Mouse (Mus musculus): ENCODE results near the gene Tigd3. TPM values are rescaled to one million over a fixed set of nuclear protein-coding genes. Genes with fewer than 3 reads are reported as not detected.

Gene Tigd3
- polyA plus RNA-seq, 1 experiment from 2014 or later, result 5.7 TPM

- no peak within 1 kb of the TSS for H3K27ac ChIP-seq (ENCODE audit: low read depth, low read length)
- DNase-seq (ENCODE audit: low spot score) (peak; percentile 75), ATAC-seq (ENCODE audit: insufficient read depth, low FRiP score, low TSS enrichment) (peak; percentile 50; the same call in 1 of the 2 replicates)
- no peak within 1 kb of the TSS for H3K9ac ChIP-seq (ENCODE audit: low read length)
- H3K27me3 ChIP-seq (ENCODE audit: control insufficient read depth, insufficient read depth, low read length), result no peaks in the 10 kb centered on the region
- peaks cover 12% of the 10 kb centered on the region; the same call in 1 of the 2 replicates for H3K4me1 ChIP-seq (ENCODE audit: control insufficient read depth, insufficient read depth, low read length)
- no peaks in the 10 kb centered on the region for H3K36me3 ChIP-seq (ENCODE audit: control insufficient read depth, insufficient read depth, low read length)
- 56% methylated on average over 15 of the region's 15 CpGs for WGBS
- no peaks in the 10 kb centered on the region for H3K9me3 ChIP-seq (ENCODE audit: control insufficient read depth, low read length)
- no peak within 1 kb of the TSS for H3K4me2 ChIP-seq (ENCODE audit: low read depth)
- no peak within 1 kb of the TSS for H3K4me3 ChIP-seq (ENCODE audit: low read depth, low read length)
Observed at GRCm38 (mm10) chr19:5877618-5878361, 16.2 kb downstream of the Tigd3 start, which contains the start of gene Slc25a45. TSS of gene Slc25a45 (plus strand) at chr19:5877808.

DNA sequence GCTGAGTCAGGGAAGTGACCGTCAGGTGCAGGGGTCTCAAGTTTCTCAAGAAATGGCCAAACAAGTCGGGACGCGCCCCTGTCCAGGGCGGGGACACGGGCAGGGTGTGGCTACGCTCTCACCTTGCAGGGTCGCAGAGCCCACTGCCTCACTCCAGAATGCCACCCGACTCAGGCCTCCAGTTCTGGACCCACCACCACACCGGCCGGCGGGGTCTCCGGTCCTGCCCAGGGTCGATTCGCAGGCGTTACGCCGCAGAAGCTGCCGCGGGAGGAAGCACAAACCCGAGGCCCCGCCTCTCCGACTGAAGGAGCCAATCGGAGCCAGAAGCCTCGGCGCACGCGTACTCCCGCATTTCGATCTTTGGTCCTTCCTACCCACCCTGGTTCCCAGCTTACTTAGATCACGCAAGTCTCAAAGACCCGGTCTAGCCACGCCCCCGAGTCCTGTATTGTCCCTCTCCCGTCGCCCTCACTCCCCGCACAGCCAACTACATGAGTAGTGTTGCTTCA, 18.9 kb downstream of the Tigd3 start, which contains the start of gene Frmd8:
TSS of gene Frmd8 (minus strand) at position 306 of the 512 bp plus-strand sequence.
- DNase-seq (ENCODE audit: low spot score), result peak; percentile 93
- peaks cover 20% of the 10 kb centered on the region for H3K4me1 ChIP-seq (ENCODE audit: control insufficient read depth, insufficient read depth, low read length)
- H3K9me3 ChIP-seq (ENCODE audit: control insufficient read depth, low read length), result no peaks in the 10 kb centered on the region
- H3K27me3 ChIP-seq (ENCODE audit: control insufficient read depth, insufficient read depth, low read length), result no peaks in the 10 kb centered on the region
- H3K27ac ChIP-seq (ENCODE audit: low read depth, low read length), result peak within 1 kb of the TSS; percentile 34; the same call in 1 of the 2 replicates
- H3K4me3 ChIP-seq (ENCODE audit: low read depth, low read length), result peak within 1 kb of the TSS; percentile 80
- peak; percentile 87 for ATAC-seq (ENCODE audit: insufficient read depth, low FRiP score, low TSS enrichment)
- peak within 1 kb of the TSS; percentile 66 for H3K4me2 ChIP-seq (ENCODE audit: low read depth)
- peak within 1 kb of the TSS; percentile 78 for H3K9ac ChIP-seq (ENCODE audit: low read length)
- no peaks in the 10 kb centered on the region; the same call in 1 of the 2 replicates for H3K36me3 ChIP-seq (ENCODE audit: control insufficient read depth, insufficient read depth, low read length)
- WGBS, result under 1% methylated on average over 37 of the region's 37 CpGs

DNA sequence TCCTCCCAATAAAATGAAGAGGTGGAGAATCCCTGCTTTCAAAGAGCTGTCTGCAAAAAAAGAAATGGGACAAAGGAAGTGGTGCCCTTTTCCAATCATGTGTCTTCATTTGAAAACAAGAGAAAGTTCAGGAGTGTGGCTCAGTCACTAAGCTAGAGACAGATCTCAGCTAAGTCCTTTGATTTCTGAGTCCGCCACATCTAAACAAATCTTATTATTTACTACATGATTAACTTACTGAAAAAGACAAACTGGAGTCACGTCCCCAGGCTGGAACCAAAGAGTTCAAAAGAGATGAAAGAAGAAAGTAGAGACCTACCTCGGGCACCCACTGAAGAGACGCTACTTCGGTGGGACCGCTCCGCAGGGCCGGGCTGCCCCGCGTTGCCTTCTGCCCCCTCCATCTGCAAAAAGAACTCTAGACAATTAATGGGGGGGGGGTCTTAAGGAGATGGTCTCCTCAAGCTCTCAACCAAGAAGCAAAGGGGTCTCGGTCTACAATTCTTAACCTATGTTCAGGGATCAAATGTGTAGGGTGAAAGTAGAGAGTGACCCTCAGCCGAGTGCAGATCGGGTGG, 19.5 kb downstream of the Tigd3 start:
- Histone ChIP-seq H3K27me3 (ENCODE audit: control insufficient read depth, insufficient read depth, low read length) (no peaks in the 10 kb centered on the region), H3K27ac (ENCODE audit: low read depth, low read length) (no peak overlapping the region), H3K36me3 (ENCODE audit: control insufficient read depth, insufficient read depth, low read length) (no peaks in the 10 kb centered on the region; the same call in 1 of the 2 replicates), H3K9ac (ENCODE audit: low read length) (peak overlapping the region; percentile 78), H3K4me1 (ENCODE audit: control insufficient read depth, insufficient read depth, low read length) (peaks cover 20% of the 10 kb centered on the region), H3K4me3 (ENCODE audit: low read depth, low read length) (peak overlapping the region; percentile 80), H3K4me2 (ENCODE audit: low read depth) (peak overlapping the region; percentile 66), H3K9me3 (ENCODE audit: control insufficient read depth, low read length) (no peaks in the 10 kb centered on the region)
- DNase-seq (ENCODE audit: low spot score) (no peak), ATAC-seq (ENCODE audit: insufficient read depth, low FRiP score, low TSS enrichment) (no peak)
- WGBS, result 14% methylated on average over 13 of the region's 13 CpGs

DNA sequence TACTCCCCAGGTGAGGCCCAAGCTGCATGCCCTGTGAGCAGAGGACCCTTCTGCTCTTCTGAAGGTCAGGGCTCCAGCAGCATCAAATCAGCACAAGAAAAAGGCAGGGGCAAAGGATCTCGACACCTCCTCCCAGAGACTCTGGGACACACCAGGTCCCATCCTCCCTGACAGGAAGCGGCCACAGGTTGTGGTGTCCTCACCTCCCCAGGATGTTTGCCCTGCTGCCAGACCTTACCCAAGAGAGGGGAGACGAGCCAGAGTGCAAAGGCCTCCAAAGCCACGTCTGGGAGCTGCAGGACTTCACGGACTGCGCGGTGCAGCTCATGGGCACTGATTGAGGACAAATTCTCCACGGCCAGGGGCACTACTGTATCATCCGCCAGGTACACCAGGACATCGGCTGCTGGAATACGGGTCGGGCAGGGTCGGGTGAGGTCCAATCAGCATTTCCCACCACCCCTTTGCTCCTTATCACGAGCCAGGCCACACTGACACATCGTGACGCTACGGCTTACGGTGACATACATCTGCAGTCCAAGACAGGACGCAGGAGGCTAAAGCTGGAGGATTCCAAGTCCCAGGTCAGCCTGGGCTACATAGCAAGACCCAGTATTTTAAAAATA, 20.9 kb downstream of the Tigd3 start:
- H3K9ac ChIP-seq (ENCODE audit: low read length), result no peak overlapping the region
- peaks cover 20% of the 10 kb centered on the region for H3K4me1 ChIP-seq (ENCODE audit: control insufficient read depth, insufficient read depth, low read length)
- peaks cover 2% of the 10 kb centered on the region; the same call in 1 of the 2 replicates for H3K36me3 ChIP-seq (ENCODE audit: control insufficient read depth, insufficient read depth, low read length)
- no peaks in the 10 kb centered on the region for H3K9me3 ChIP-seq (ENCODE audit: control insufficient read depth, low read length)
- no peak overlapping the region for H3K4me3 ChIP-seq (ENCODE audit: low read depth, low read length)
- ATAC-seq (ENCODE audit: insufficient read depth, low FRiP score, low TSS enrichment) (no peak), DNase-seq (ENCODE audit: low spot score) (no peak)
- H3K4me2 ChIP-seq (ENCODE audit: low read depth), result no peak overlapping the region
- WGBS, result 92% methylated on average over 19 of the region's 19 CpGs
- H3K27me3 ChIP-seq (ENCODE audit: control insufficient read depth, insufficient read depth, low read length), result no peaks in the 10 kb centered on the region
- H3K27ac ChIP-seq (ENCODE audit: low read depth, low read length), result no peak overlapping the region

DNA sequence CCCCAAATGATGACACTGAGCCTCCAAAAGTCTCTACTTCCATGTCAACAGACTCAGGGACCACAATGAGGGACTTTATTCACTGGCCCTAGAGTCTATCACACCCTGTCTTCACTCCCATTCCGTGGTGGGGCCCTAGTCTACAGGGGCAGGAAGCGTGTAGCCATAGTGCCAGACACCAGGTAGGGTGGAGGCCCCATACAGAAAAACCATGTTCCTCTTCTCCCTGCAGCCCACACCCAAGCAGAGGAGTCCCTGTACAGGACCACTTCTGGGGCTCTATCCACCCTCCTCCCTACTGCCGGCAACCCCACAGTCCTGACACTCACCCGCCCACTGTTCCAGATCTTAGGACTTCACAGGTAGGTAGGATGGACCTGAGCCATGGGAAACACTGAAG, 21.4 kb downstream of the Tigd3 start:
- Histone ChIP-seq H3K9ac (ENCODE audit: low read length) (no peak overlapping the region), H3K4me3 (ENCODE audit: low read depth, low read length) (no peak overlapping the region), H3K27me3 (ENCODE audit: control insufficient read depth, insufficient read depth, low read length) (no peaks in the 10 kb centered on the region), H3K9me3 (ENCODE audit: control insufficient read depth, low read length) (no peaks in the 10 kb centered on the region), H3K4me1 (ENCODE audit: control insufficient read depth, insufficient read depth, low read length) (peaks cover 20% of the 10 kb centered on the region), H3K4me2 (ENCODE audit: low read depth) (no peak overlapping the region), H3K27ac (ENCODE audit: low read depth, low read length) (no peak overlapping the region), H3K36me3 (ENCODE audit: control insufficient read depth, insufficient read depth, low read length) (peaks cover 2% of the 10 kb centered on the region; the same call in 1 of the 2 replicates)
- WGBS, result 92% methylated on average over 4 of the region's 4 CpGs
- ATAC-seq (ENCODE audit: insufficient read depth, low FRiP score, low TSS enrichment), result no peak
- DNase-seq (ENCODE audit: low spot score), result no peak

DNA sequence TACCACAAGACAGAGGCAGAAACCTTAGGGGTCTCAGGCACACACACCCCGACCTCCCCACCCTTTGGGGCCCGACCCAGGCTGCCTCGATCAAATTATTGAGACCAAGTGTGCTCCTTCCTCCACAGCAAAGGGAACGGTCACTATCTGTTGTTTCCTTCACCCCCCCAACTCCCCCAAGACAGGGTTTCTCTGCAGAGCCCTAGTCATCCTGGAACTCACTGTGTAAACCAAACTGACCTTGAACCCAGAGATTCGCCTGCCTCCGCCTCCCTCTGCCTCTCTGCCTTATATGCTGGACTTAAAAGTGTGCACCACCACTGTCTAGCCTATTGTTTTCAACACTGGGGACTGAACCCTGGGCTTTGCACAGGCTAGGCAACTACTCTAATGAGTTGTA, 22.3 kb downstream of the Tigd3 start:
- H3K27ac ChIP-seq (ENCODE audit: low read depth, low read length), result no peak overlapping the region
- no peak overlapping the region for H3K4me3 ChIP-seq (ENCODE audit: low read depth, low read length)

GRCm38 (mm10) chr19:5871273-5871672, 22.7 kb downstream of the Tigd3 start:
- H3K9ac ChIP-seq (ENCODE audit: low read length), result peak overlapping the region; percentile 44
- H3K4me2 ChIP-seq (ENCODE audit: low read depth), result 0 out of 2 replicates have a peak overlapping the region, but pooled peaks have one; percentile 14
- H3K27me3 ChIP-seq (ENCODE audit: control insufficient read depth, insufficient read depth, low read length), result no peaks in the 10 kb centered on the region
- peaks cover 2% of the 10 kb centered on the region; the same call in 1 of the 2 replicates for H3K36me3 ChIP-seq (ENCODE audit: control insufficient read depth, insufficient read depth, low read length)
- H3K27ac ChIP-seq (ENCODE audit: low read depth, low read length), result peak overlapping the region; percentile 27; the same call in 1 of the 2 replicates
- no peak for ATAC-seq (ENCODE audit: insufficient read depth, low FRiP score, low TSS enrichment)
- H3K4me1 ChIP-seq (ENCODE audit: control insufficient read depth, insufficient read depth, low read length), result peaks cover 20% of the 10 kb centered on the region
- H3K4me3 ChIP-seq (ENCODE audit: low read depth, low read length), result no peak overlapping the region
- no peaks in the 10 kb centered on the region for H3K9me3 ChIP-seq (ENCODE audit: control insufficient read depth, low read length)
- WGBS, result 4% methylated on average over 7 of the region's 7 CpGs
- DNase-seq (ENCODE audit: low spot score), result peak; percentile 56

More for the DNA sequence above, 22.3 kb downstream of the Tigd3 start:
- Histone ChIP-seq H3K9me3 (ENCODE audit: control insufficient read depth, low read length) (no peaks in the 10 kb centered on the region), H3K27me3 (ENCODE audit: control insufficient read depth, insufficient read depth, low read length) (no peaks in the 10 kb centered on the region), H3K36me3 (ENCODE audit: control insufficient read depth, insufficient read depth, low read length) (peaks cover 2% of the 10 kb centered on the region; the same call in 1 of the 2 replicates), H3K4me2 (ENCODE audit: low read depth) (0 out of 2 replicates have a peak overlapping the region, but pooled peaks have one; percentile 14), H3K9ac (ENCODE audit: low read length) (peak overlapping the region; percentile 44; the same call in 1 of the 2 replicates), H3K4me1 (ENCODE audit: control insufficient read depth, insufficient read depth, low read length) (peaks cover 20% of the 10 kb centered on the region)
- DNase-seq (ENCODE audit: low spot score) (no peak), ATAC-seq (ENCODE audit: insufficient read depth, low FRiP score, low TSS enrichment) (no peak)
- 50% methylated on average over 6 of the region's 6 CpGs for WGBS

GRCm38 (mm10) chr19:5868096-5868495, 25.9 kb downstream of the Tigd3 start:
- Histone ChIP-seq H3K27me3 (ENCODE audit: control insufficient read depth, insufficient read depth, low read length) (no peaks in the 10 kb centered on the region), H3K27ac (ENCODE audit: low read depth, low read length) (no peak overlapping the region), H3K4me2 (ENCODE audit: low read depth) (no peak overlapping the region), H3K36me3 (ENCODE audit: control insufficient read depth, insufficient read depth, low read length) (peaks cover 9% of the 10 kb centered on the region), H3K4me3 (ENCODE audit: low read depth, low read length) (no peak overlapping the region), H3K9ac (ENCODE audit: low read length) (no peak overlapping the region), H3K4me1 (ENCODE audit: control insufficient read depth, insufficient read depth, low read length) (peaks cover 8% of the 10 kb centered on the region), H3K9me3 (ENCODE audit: control insufficient read depth, low read length) (no peaks in the 10 kb centered on the region)
- ATAC-seq (ENCODE audit: insufficient read depth, low FRiP score, low TSS enrichment), result no peak
- WGBS, result 95% methylated on average over 6 of the region's 6 CpGs
- DNase-seq (ENCODE audit: low spot score), result no peak

Measured in neural tube, embryonic 11.5 days (tissue).